Mouse (Mus musculus): ENCODE results near the gene Glipr1.

- TF ChIP-seq CTCF (IDR thresholded peaks at IDR 0.05) (no peak), POLR2A (IDR thresholded peaks at IDR 0.05; ENCODE audit: insufficient read depth, low read depth, low read length) (no peak)
These were observed at the start of gene Glipr1 for GRCm38 (mm10) chr10:112002544-112003215.

Measured in heart, adult 2 months (tissue).